Mouse (Mus musculus) liver, adult 2 months (tissue): Measurements from ENCODE around the gene Acvr1b. TPM values are rescaled to one million over a fixed set of nuclear protein-coding genes. Genes with fewer than 3 reads are reported as not detected.

Source experiments
- DNase-seq: peaks from one replicate; pipeline ENCODE4 v3.0.0-alpha.2; 2011; ENCODE audit warnings: low read depth, low spot score; ENCODE audit errors: extremely low read depth
- H3K27ac ChIP-seq: fragments of 200-500 bp; replicated peaks from 2 replicates; pipeline ENCODE4 v1.5.1; 2012; ENCODE audit warnings: low read depth, mild to moderate bottlenecking, control low read depth, inconsistent platforms, low read length; ENCODE audit not compliant: insufficient read depth
- H3K27me3 ChIP-seq: fragments of 200-500 bp; 2 replicates; pipeline ENCODE4 v1.6.1; 2012; ENCODE audit warnings: mild to moderate bottlenecking, moderate library complexity, low read length, inconsistent platforms; ENCODE audit not compliant: control insufficient read depth, insufficient read depth
- H3K36me3 ChIP-seq: fragments of 200-500 bp; 2 replicates; pipeline ENCODE4 v1.6.1; 2012; ENCODE audit warnings: low read length, inconsistent platforms; ENCODE audit not compliant: control insufficient read depth, insufficient read depth
- H3K4me1 ChIP-seq: fragments of 200-500 bp; 2 replicates; pipeline ENCODE4 v1.6.1; 2011; ENCODE audit warnings: low read length; ENCODE audit not compliant: control insufficient read depth, insufficient read depth
- H3K4me3 ChIP-seq: fragments of 200-500 bp; 2 replicates; pipeline ENCODE4 v1.5.1; 2011; ENCODE audit warnings: low read depth, mild to moderate bottlenecking, control low read depth, low read length, moderate library complexity; ENCODE audit not compliant: insufficient read depth
- H3K79me2 ChIP-seq: fragments of 200-500 bp; 2 replicates; pipeline ENCODE4 v1.6.1; 2012; ENCODE audit warnings: inconsistent platforms, mild to moderate bottlenecking, low read length, moderate library complexity; ENCODE audit not compliant: control insufficient read depth, insufficient read depth
- H3K9ac ChIP-seq: fragments of 200-500 bp; 2 replicates; pipeline ENCODE4 v1.6.1; 2012; ENCODE audit warnings: low read depth, mild to moderate bottlenecking, control low read depth, inconsistent platforms, low read length
- CTCF ChIP-seq: fragments of 200-500 bp; IDR thresholded peaks from 2 replicates; pipeline ENCODE4 v1.5.1; 2011; ENCODE audit warnings: low read depth, low read length, control low read depth
- POLR2A ChIP-seq: fragments of 200-500 bp; IDR thresholded peaks from 2 replicates; pipeline ENCODE4 v1.6.1; 2011; ENCODE audit warnings: low read length, control low read depth; ENCODE audit not compliant: insufficient read depth; ENCODE audit errors: extremely low read depth
- WGBS: fragments of 180-500 bp; shearing (Covaris S2); methylation state at CpG from one replicate; pipeline ENCODE4 v1.1.7; 2018; 5-methylcytosine and 5-hydroxymethylcytosine counted together
- polyA plus RNA-seq: library from polyadenylated mRNA; depleted of rRNA; stranded (reverse); fragments of >200 nt; gene quantifications from 2 replicates; pipeline ENCODE4 v1.2.3, GENCODE M21; 2012
- total RNA-seq: library from RNA; depleted of rRNA; stranded (reverse); fragments of >200 nt; gene quantifications from 2 replicates; pipeline ENCODE4 v1.2.3, GENCODE M21; 2014

The Acvr1b gene
- total and polyA plus RNA-seq, 2 experiments: 5.0 to 9.6 TPM

GRCm38 (mm10) chr15:101147910-101148273 lies 26.0 kb upstream of the Acvr1b start:
- Histone ChIP-seq H3K4me3 (no peak overlapping the region), H3K4me1 (peaks cover 5% of the 10 kb centered on the region), H3K27me3 (no peaks in the 10 kb centered on the region), H3K79me2 (no peaks in the 10 kb centered on the region; the same call in 1 of the 2 replicates), H3K36me3 (no peaks in the 10 kb centered on the region), H3K9ac (no peak overlapping the region), H3K27ac (no peak overlapping the region; the same call in 1 of the 2 replicates)
- TF ChIP-seq CTCF: no peak
- TF ChIP-seq POLR2A: no peak
- WGBS: 49% methylated on average over 6 of the region's 6 CpGs
- no peak for DNase-seq

- H3K27ac ChIP-seq: no peak overlapping the region
- H3K27me3 ChIP-seq: no peaks in the 10 kb centered on the region
- H3K4me3 ChIP-seq: no peak overlapping the region
- no peak for DNase-seq
- 75% methylated on average over 6 of the region's 6 CpGs for WGBS
- H3K4me1 ChIP-seq: no peaks in the 10 kb centered on the region
- TF ChIP-seq CTCF: no peak
- no peak for TF ChIP-seq POLR2A
- H3K9ac ChIP-seq: no peak overlapping the region
- H3K36me3 ChIP-seq: no peaks in the 10 kb centered on the region
- H3K79me2 ChIP-seq: no peaks in the 10 kb centered on the region
Observed at GRCm38 (mm10) chr15:101148604-101149003, 25.3 kb upstream of the Acvr1b start.

GRCm38 (mm10) chr15:101151409-101152261 lies 22.2 kb upstream of the Acvr1b start:
- TF ChIP-seq CTCF: no peak
- no peak for TF ChIP-seq POLR2A
- H3K4me1 ChIP-seq: no peaks in the 10 kb centered on the region

GRCm38 (mm10) chr15:101154700-101155616 lies 18.9 kb upstream of the Acvr1b start:
- H3K36me3 ChIP-seq: no peaks in the 10 kb centered on the region

More at GRCm38 (mm10) chr15:101151409-101152261, 22.2 kb upstream of the Acvr1b start:
- 82% methylated on average over 9 of the region's 9 CpGs for WGBS
- no peak overlapping the region for H3K9ac ChIP-seq
- no peak for DNase-seq
- H3K79me2 ChIP-seq: no peaks in the 10 kb centered on the region
- no peak overlapping the region for H3K27ac ChIP-seq
- H3K27me3 ChIP-seq: no peaks in the 10 kb centered on the region
- no peaks in the 10 kb centered on the region for H3K36me3 ChIP-seq
- no peak overlapping the region for H3K4me3 ChIP-seq

GRCm38 (mm10) chr15:101160128-101160527 lies 13.7 kb upstream of the Acvr1b start:
- no peaks in the 10 kb centered on the region for H3K36me3 ChIP-seq
- H3K27me3 ChIP-seq: no peaks in the 10 kb centered on the region
- 34% methylated on average over 1 of the region's 1 CpGs for WGBS
- no peak overlapping the region for H3K4me3 ChIP-seq
- TF ChIP-seq CTCF (no peak), POLR2A (no peak)
- no peaks in the 10 kb centered on the region for H3K79me2 ChIP-seq
- DNase-seq: no peak
- no peak overlapping the region for H3K9ac ChIP-seq
- H3K4me1 ChIP-seq: no peaks in the 10 kb centered on the region
- no peak overlapping the region for H3K27ac ChIP-seq

More at GRCm38 (mm10) chr15:101154700-101155616, 18.9 kb upstream of the Acvr1b start:
- no peak for DNase-seq
- no peak overlapping the region for H3K9ac ChIP-seq
- no peak for TF ChIP-seq POLR2A
- TF ChIP-seq CTCF: no peak
- H3K4me3 ChIP-seq: no peak overlapping the region
- H3K27me3 ChIP-seq: no peaks in the 10 kb centered on the region
- H3K79me2 ChIP-seq: no peaks in the 10 kb centered on the region
- 80% methylated on average over 7 of the region's 7 CpGs for WGBS
- no peaks in the 10 kb centered on the region for H3K4me1 ChIP-seq
- H3K27ac ChIP-seq: no peak overlapping the region
